Mouse (Mus musculus) mesoderm, embryonic 11.5 days (tissue): ENCODE results near the gene Cog5.

Source experiments
- DNase-seq: peaks from one replicate; pipeline ENCODE4 v3.0.0-alpha.2; 2012; ENCODE audit warnings: low read depth, low spot score

The Cog5 gene

GRCm38 (mm10) chr12:31983769-31984168 is 329.1 kb downstream of the Cog5 start:
- no peak for DNase-seq

DNA sequence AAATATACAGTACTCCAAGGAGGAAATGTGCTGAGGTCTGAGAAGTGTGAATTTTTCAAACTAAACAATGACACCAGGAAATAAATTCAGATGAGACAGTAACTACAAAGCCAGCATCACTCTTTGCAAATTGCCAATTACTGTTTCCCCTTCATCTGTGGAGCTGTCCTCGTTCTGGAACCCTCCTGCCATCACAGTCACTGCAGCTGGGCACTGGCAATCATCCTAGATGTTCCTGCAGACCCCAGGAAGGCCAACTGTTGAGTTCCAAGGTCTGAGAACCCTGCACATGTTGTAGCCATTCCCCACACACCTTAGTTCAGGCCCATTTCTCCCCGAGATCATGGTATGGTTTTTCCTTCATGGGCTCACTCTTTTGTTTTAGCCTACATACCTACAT is 329.5 kb downstream of the Cog5 start:
- no peak for DNase-seq

GRCm38 (mm10) chr12:31984664-31985063 is 330.0 kb downstream of the Cog5 start:
- no peak for DNase-seq

DNA sequence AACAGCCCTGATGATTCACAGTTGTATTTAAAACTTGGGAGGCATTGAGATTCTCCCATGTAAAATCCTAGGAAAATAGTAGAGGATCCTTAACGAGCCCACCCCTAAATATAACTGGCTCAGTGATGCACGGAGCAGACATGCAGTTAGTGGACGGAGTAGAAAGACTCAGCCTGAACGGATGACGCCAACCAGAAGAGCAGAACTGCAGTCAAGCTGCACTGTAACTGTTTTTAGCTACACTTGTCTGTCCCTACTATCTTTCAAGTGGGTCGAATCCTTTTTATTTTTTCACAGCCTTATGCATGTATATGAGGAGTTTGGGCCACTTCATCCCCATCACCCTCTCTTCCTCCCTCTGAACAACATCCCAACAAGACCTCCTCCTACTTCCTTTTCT is 331.1 kb downstream of the Cog5 start:
- DNase-seq = no peak

DNA sequence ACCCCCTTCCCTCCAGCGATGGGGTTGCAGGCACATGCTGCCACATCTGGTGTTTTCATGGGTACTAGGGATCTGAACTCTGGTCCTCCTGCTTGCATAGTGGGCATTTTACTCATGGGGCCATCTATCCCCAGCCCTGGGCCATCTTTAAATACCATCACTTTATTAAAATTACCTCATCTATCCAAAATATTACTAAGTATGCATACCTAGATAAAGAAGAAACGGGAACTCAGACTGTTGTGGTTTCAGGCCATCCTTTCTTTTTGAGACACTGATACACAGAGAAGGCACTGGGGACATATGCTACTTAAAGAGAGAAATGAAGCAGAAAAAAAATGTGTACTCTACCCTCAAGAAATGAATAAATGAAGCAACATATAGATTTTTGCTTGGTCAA is 331.8 kb downstream of the Cog5 start:
- no peak for DNase-seq
